Mouse (Mus musculus): ENCODE data around the gene Gm20521.

Gene Gm20521

GRCm38 (mm10) chr14:54893651-54894181, 10.5 kb downstream of the Gm20521 start:
- DNase-seq (ENCODE audit: low spot score in 2 of 2) = peak; percentile 99

GRCm38 (mm10) chr14:54894296-54895151, 11.3 kb downstream of the Gm20521 start:
- DNase-seq (ENCODE audit: low spot score in 2 of 2) = peak; percentile 45 to 62

- no peak for DNase-seq (ENCODE audit: low spot score in 2 of 2)
These were observed 14.2 kb downstream of the Gm20521 start for GRCm38 (mm10) chr14:54897445-54897844.

- peak; percentile 84 to 88 for DNase-seq (ENCODE audit: low spot score in 2 of 2)
These were observed 17.1 kb downstream of the Gm20521 start for GRCm38 (mm10) chr14:54900383-54900782.

GRCm38 (mm10) chr14:54903641-54904040, 20.4 kb downstream of the Gm20521 start:
- DNase-seq (ENCODE audit: low spot score in 2 of 2) = no peak

GRCm38 (mm10) chr14:54908682-54909081, 25.4 kb downstream of the Gm20521 start:
- no peak for DNase-seq (ENCODE audit: low spot score in 2 of 2)

GRCm38 (mm10) chr14:54912109-54912850, 29.0 kb downstream of the Gm20521 start:
- peak in 1 of 2 experiments; percentile 29 for DNase-seq (ENCODE audit: low spot score in 2 of 2)

GRCm38 (mm10) chr14:54912886-54913285, 29.6 kb downstream of the Gm20521 start, which contains the start of gene Slc22a17:
Slc22a17 (minus strand) TSS chr14:54913132.
- DNase-seq (ENCODE audit: low spot score in 2 of 2) = peak; percentile 82 to 83

GRCm38 (mm10) chr14:54913343-54913742, 30.1 kb downstream of the Gm20521 start:
- peak in 1 of 2 experiments; percentile 32 for DNase-seq (ENCODE audit: low spot score in 2 of 2)

GRCm38 (mm10) chr14:54920076-54920685, 36.9 kb downstream of the Gm20521 start:
- no peak for DNase-seq (ENCODE audit: low spot score in 2 of 2)

GRCm38 (mm10) chr14:54924641-54925348, 41.6 kb downstream of the Gm20521 start:
- no peak for DNase-seq (ENCODE audit: low spot score in 2 of 2)

GRCm38 (mm10) chr14:54925349-54926342, 42.4 kb downstream of the Gm20521 start, which contains the start of gene Efs:
Efs (minus strand) TSS chr14:54926126.
- DNase-seq (ENCODE audit: low spot score in 2 of 2) = peak; percentile 21 to 44

- DNase-seq (ENCODE audit: low spot score in 2 of 2) = no peak
These were observed 43.3 kb downstream of the Gm20521 start for GRCm38 (mm10) chr14:54926401-54927158.

- DNase-seq (ENCODE audit: low spot score in 2 of 2) = no peak
These were observed 44.1 kb downstream of the Gm20521 start for GRCm38 (mm10) chr14:54927296-54927695.

- DNase-seq (ENCODE audit: low spot score in 2 of 2) = no peak
These were observed 46.6 kb downstream of the Gm20521 start for GRCm38 (mm10) chr14:54929801-54930200.

- no peak for DNase-seq (ENCODE audit: low spot score in 2 of 2)
These were observed 47.2 kb downstream of the Gm20521 start for GRCm38 (mm10) chr14:54930431-54930830.

GRCm38 (mm10) chr14:54932645-54933150, 49.5 kb downstream of the Gm20521 start, which contains the start of gene Il25:
Il25 (plus strand) TSS chr14:54932695.
- no peak for DNase-seq (ENCODE audit: low spot score in 2 of 2)

GRCm38 (mm10) chr14:54935904-54936830, 52.9 kb downstream of the Gm20521 start, which contains the start of gene Cmtm5:
Cmtm5 (plus strand) TSS chr14:54936261.
- peak; percentile 38 to 51 for DNase-seq (ENCODE audit: low spot score in 2 of 2)

Measured in right cerebral cortex, adult 2 months (tissue).